Mouse (Mus musculus): ENCODE results near the gene Tatdn2. TPM values are rescaled to one million over a fixed set of nuclear protein-coding genes. Genes with fewer than 3 reads are reported as not detected.

Tatdn2 gene
- total and polyA plus RNA-seq, 2 experiments from 2014 or later, result 1.7 to 67.0 TPM

DNA sequence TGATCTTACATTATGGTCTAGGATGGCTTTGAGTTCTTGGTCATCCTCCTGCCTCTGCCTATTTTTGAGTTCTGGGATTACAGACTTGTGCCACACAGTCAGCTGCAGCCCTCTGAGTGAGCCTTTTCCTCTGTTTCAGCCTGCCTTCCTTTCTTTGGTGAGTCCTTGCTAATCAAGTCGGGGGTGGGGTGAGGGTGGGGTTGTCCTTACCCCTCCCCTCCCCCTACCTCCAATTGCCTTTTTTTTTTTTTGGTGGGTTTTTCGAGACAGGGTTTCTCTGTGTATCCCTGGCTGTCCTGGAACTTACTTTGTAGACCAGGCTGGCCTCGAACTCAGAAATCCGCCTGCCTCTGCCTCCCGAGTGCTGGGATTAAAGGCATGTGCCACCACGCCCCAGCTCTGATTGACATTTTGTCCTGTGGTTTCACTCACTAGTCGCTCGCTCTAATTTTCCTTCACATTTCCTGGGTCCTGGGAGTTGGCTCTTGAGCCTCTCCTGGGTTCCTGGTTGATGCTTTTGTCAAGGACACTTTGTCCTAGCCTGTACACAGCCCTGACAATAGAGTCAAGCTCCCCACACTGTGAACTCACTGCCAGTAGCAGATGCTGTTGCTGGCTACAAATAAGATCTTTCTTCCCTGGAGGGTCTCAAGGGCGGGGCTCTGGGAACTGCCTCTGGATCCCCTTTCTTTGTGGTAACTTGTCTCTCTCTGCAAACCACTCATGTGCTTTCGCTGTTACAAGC is 13.6 kb upstream of the Tatdn2 start:
- TF ChIP-seq CTCF (IDR thresholded peaks at IDR 0.05; ENCODE audit: low read depth), result no peak
- H3K27me3 ChIP-seq (ENCODE audit: insufficient read depth, low read length), result no peaks in the 10 kb centered on the region
- no peak overlapping the region for H3K4me2 ChIP-seq (ENCODE audit: low read depth)
- no peak overlapping the region for H3K27ac ChIP-seq (ENCODE audit: low read depth, low read length)
- ATAC-seq (no peak), DNase-seq (no peak)
- no peaks in the 10 kb centered on the region for H3K9me3 ChIP-seq (ENCODE audit: low read length)
- 84% methylated on average over 10 of the region's 10 CpGs for WGBS
- no peak overlapping the region for H3K9ac ChIP-seq
- H3K4me3 ChIP-seq (ENCODE audit: low read depth, low read length), result no peak overlapping the region
- no peaks in the 10 kb centered on the region for H3K4me1 ChIP-seq (ENCODE audit: insufficient read depth)
- H3K36me3 ChIP-seq (ENCODE audit: insufficient read depth), result no peaks in the 10 kb centered on the region

GRCm38 (mm10) chr6:113686551-113687125 is 10.2 kb upstream of the Tatdn2 start:
- Histone ChIP-seq H3K4me2 (ENCODE audit: low read depth) (no peak overlapping the region), H3K27me3 (ENCODE audit: insufficient read depth, low read length) (no peaks in the 10 kb centered on the region), H3K27ac (ENCODE audit: low read depth, low read length) (no peak overlapping the region), H3K9ac (no peak overlapping the region), H3K9me3 (ENCODE audit: low read length) (no peaks in the 10 kb centered on the region), H3K4me3 (ENCODE audit: low read depth, low read length) (no peak overlapping the region), H3K36me3 (ENCODE audit: insufficient read depth) (no peaks in the 10 kb centered on the region), H3K4me1 (ENCODE audit: insufficient read depth) (no peaks in the 10 kb centered on the region)
- no peak for TF ChIP-seq CTCF (IDR thresholded peaks at IDR 0.05; ENCODE audit: low read depth)
- DNase-seq, result no peak
- 54% methylated on average over 8 of the region's 8 CpGs for whole genome bisulfite sequencing
- no peak for ATAC-seq

- WGBS, result 39% methylated on average over 7 of the region's 7 CpGs
- no peak overlapping the region for H3K27ac ChIP-seq (ENCODE audit: low read depth, low read length)
- no peaks in the 10 kb centered on the region for H3K9me3 ChIP-seq (ENCODE audit: low read length)
- DNase-seq (no peak), ATAC-seq (no peak)
- H3K4me3 ChIP-seq (ENCODE audit: low read depth, low read length), result no peak overlapping the region
- no peaks in the 10 kb centered on the region for H3K27me3 ChIP-seq (ENCODE audit: insufficient read depth, low read length)
- TF ChIP-seq CTCF (IDR thresholded peaks at IDR 0.05; ENCODE audit: low read depth), result no peak
- H3K36me3 ChIP-seq (ENCODE audit: insufficient read depth), result no peaks in the 10 kb centered on the region
- H3K9ac ChIP-seq, result no peak overlapping the region
- no peak overlapping the region for H3K4me2 ChIP-seq (ENCODE audit: low read depth)
- no peaks in the 10 kb centered on the region for H3K4me1 ChIP-seq (ENCODE audit: insufficient read depth)
Observed at GRCm38 (mm10) chr6:113690008-113690399, 6.8 kb upstream of the Tatdn2 start.

- Histone ChIP-seq H3K27ac (ENCODE audit: low read depth, low read length) (no peak overlapping the region), H3K36me3 (ENCODE audit: insufficient read depth) (no peaks in the 10 kb centered on the region), H3K9me3 (ENCODE audit: low read length) (no peaks in the 10 kb centered on the region), H3K27me3 (ENCODE audit: insufficient read depth, low read length) (no peaks in the 10 kb centered on the region), H3K4me3 (ENCODE audit: low read depth, low read length) (no peak overlapping the region), H3K4me2 (ENCODE audit: low read depth) (no peak overlapping the region), H3K4me1 (ENCODE audit: insufficient read depth) (no peaks in the 10 kb centered on the region), H3K9ac (0 out of 2 replicates have a peak overlapping the region, but pooled peaks have one; percentile 22)
- WGBS, result 18% methylated on average over 14 of the region's 14 CpGs
- ATAC-seq (no peak), DNase-seq (no peak)
- TF ChIP-seq CTCF (IDR thresholded peaks at IDR 0.05; ENCODE audit: low read depth), result no peak
Observed at GRCm38 (mm10) chr6:113690400-113691083, 6.3 kb upstream of the Tatdn2 start.

GRCm38 (mm10) chr6:113691084-113691462 is 5.8 kb upstream of the Tatdn2 start:
- Histone ChIP-seq H3K4me2 (ENCODE audit: low read depth) (no peak overlapping the region), H3K4me1 (ENCODE audit: insufficient read depth) (no peaks in the 10 kb centered on the region), H3K27me3 (ENCODE audit: insufficient read depth, low read length) (no peaks in the 10 kb centered on the region), H3K4me3 (ENCODE audit: low read depth, low read length) (no peak overlapping the region), H3K27ac (ENCODE audit: low read depth, low read length) (no peak overlapping the region), H3K9me3 (ENCODE audit: low read length) (no peaks in the 10 kb centered on the region), H3K36me3 (ENCODE audit: insufficient read depth) (no peaks in the 10 kb centered on the region), H3K9ac (no peak overlapping the region)
- TF ChIP-seq CTCF (IDR thresholded peaks at IDR 0.05; ENCODE audit: low read depth), result no peak
- no peak for ATAC-seq
- 91% methylated on average over 4 of the region's 4 CpGs for WGBS
- no peak for DNase-seq

- WGBS, result 81% methylated on average over 5 of the region's 5 CpGs
- no peak overlapping the region for H3K4me2 ChIP-seq (ENCODE audit: low read depth)
- no peak for ATAC-seq
Observed at GRCm38 (mm10) chr6:113692661-113693133, 4.2 kb upstream of the Tatdn2 start.

DNA sequence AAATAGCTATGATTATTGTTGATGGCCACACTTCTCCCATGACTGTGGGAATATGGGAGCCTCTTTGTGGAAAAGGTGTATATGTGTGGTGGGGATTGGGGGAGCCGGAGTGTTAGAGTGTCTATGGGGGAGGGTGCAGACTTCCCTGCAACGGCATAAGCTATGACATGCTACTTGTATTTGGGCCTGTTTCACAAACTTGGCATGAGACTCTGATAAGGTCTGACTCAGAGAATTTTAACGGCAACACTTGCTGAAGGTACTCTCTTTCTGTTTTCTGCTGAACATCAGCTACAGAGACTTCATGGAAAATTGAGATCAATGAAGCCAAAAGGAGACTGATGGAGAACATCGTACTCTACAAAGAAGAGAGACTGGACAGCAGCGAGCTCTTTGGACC is 3.5 kb upstream of the Tatdn2 start:
- 91% methylated on average over 5 of the region's 5 CpGs for WGBS

More at GRCm38 (mm10) chr6:113692661-113693133, 4.2 kb upstream of the Tatdn2 start:
- H3K9me3 ChIP-seq (ENCODE audit: low read length), result no peaks in the 10 kb centered on the region
- H3K36me3 ChIP-seq (ENCODE audit: insufficient read depth), result no peaks in the 10 kb centered on the region
- H3K27ac ChIP-seq (ENCODE audit: low read depth, low read length), result no peak overlapping the region
- H3K4me3 ChIP-seq (ENCODE audit: low read depth, low read length), result no peak overlapping the region
- no peaks in the 10 kb centered on the region for H3K4me1 ChIP-seq (ENCODE audit: insufficient read depth)
- DNase-seq, result no peak
- H3K9ac ChIP-seq, result no peak overlapping the region
- H3K27me3 ChIP-seq (ENCODE audit: insufficient read depth, low read length), result no peaks in the 10 kb centered on the region
- no peak for TF ChIP-seq CTCF (IDR thresholded peaks at IDR 0.05; ENCODE audit: low read depth)

More for the DNA sequence above, 3.5 kb upstream of the Tatdn2 start:
- no peak overlapping the region for H3K27ac ChIP-seq (ENCODE audit: low read depth, low read length)
- no peak overlapping the region for H3K4me3 ChIP-seq (ENCODE audit: low read depth, low read length)
- no peak for ATAC-seq
- H3K36me3 ChIP-seq (ENCODE audit: insufficient read depth), result no peaks in the 10 kb centered on the region
- no peak overlapping the region for H3K9ac ChIP-seq
- 0 out of 2 replicates have a peak, but pooled peaks cover 7% of the 10 kb centered on the region for H3K4me1 ChIP-seq (ENCODE audit: insufficient read depth)
- TF ChIP-seq CTCF (IDR thresholded peaks at IDR 0.05; ENCODE audit: low read depth), result no peak
- no peak for DNase-seq
- H3K27me3 ChIP-seq (ENCODE audit: insufficient read depth, low read length), result no peaks in the 10 kb centered on the region
- H3K9me3 ChIP-seq (ENCODE audit: low read length), result no peaks in the 10 kb centered on the region
- H3K4me2 ChIP-seq (ENCODE audit: low read depth), result no peak overlapping the region

Measured in forebrain, postnatal 0 days (tissue).